Mouse (Mus musculus) cortical plate, adult 2 months (tissue): Measurements from ENCODE around the gene Olfr340. TPM values are rescaled to one million over a fixed set of nuclear protein-coding genes. Genes with fewer than 3 reads are reported as not detected.
"Not testable (repeated sequence)": the region's sequence is repeated elsewhere in the genome, so short reads cannot be mapped to it uniquely, and the experiment has no call there.

ENCODE experiments used
- H3K27ac ChIP-seq: fragments of 200-500 bp; 2 replicates; pipeline ENCODE4 v1.5.1; 2012; ENCODE audit warnings: low read length, control low read depth, inconsistent platforms; ENCODE audit not compliant: insufficient read depth
- H3K4me1 ChIP-seq: fragments of 200-500 bp; 2 replicates; pipeline ENCODE4 v1.6.1; 2011; ENCODE audit warnings: low read length; ENCODE audit not compliant: control insufficient read depth, insufficient read depth
- H3K4me3 ChIP-seq: fragments of 200-500 bp; 2 replicates; pipeline ENCODE4 v1.5.1; 2011; ENCODE audit warnings: mild to moderate bottlenecking, low read length, control low read depth; ENCODE audit not compliant: insufficient read depth
- CTCF ChIP-seq: fragments of 200-500 bp; IDR thresholded peaks from 2 replicates; pipeline ENCODE4 v1.5.1; 2011; ENCODE audit warnings: mild to moderate bottlenecking, control low read depth, low read length; ENCODE audit not compliant: insufficient read depth; ENCODE audit errors: extremely low read depth
- POLR2A ChIP-seq: fragments of 200-500 bp; IDR thresholded peaks from 2 replicates; pipeline ENCODE4 v1.6.1; 2011; ENCODE audit warnings: mild to moderate bottlenecking, low read length, control low read depth; ENCODE audit not compliant: insufficient read depth; ENCODE audit errors: extremely low read depth
- polyA plus RNA-seq: library from polyadenylated mRNA; depleted of rRNA; stranded (reverse); fragments of >200 nt; gene quantifications from 2 replicates; pipeline ENCODE4 v1.2.3, GENCODE M21; 2012; rRNA removed

Olfr340 gene
- not detected in 2 replicates for polyA plus RNA-seq

DNA sequence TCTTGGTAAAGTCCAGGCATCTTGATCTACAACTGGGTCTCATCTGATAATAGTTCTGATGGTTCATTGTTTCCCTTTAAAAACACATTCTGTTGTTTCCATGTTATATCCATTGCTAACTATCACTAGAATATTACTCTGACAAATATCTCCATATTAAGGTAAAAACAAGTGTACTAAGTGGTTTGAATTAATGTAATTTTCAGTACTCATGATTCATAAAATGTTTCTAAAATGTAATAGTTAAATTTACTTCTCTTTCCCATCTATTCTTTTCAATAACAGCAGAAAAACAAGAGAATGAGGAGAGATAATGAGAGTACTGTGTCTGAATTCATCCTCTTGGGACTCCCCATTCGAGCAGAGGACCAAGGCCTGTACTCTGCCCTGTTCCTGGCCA is at the start of gene Olfr340:
TSS of gene Olfr340 (plus strand) at position 301 of the 400 bp plus-strand sequence.
- no peak within 1 kb of the TSS for H3K27ac ChIP-seq
- H3K4me3 ChIP-seq = no peak within 1 kb of the TSS
- no peaks in the 10 kb centered on the region for H3K4me1 ChIP-seq
- TF ChIP-seq CTCF = no peak
- no peak for TF ChIP-seq POLR2A

GRCm38 (mm10) chr2:36415174-36415573 is 37.2 kb upstream of the Olfr340 start:
- not testable (repeated sequence) for H3K27ac ChIP-seq, H3K4me3 ChIP-seq, H3K4me1 ChIP-seq

DNA sequence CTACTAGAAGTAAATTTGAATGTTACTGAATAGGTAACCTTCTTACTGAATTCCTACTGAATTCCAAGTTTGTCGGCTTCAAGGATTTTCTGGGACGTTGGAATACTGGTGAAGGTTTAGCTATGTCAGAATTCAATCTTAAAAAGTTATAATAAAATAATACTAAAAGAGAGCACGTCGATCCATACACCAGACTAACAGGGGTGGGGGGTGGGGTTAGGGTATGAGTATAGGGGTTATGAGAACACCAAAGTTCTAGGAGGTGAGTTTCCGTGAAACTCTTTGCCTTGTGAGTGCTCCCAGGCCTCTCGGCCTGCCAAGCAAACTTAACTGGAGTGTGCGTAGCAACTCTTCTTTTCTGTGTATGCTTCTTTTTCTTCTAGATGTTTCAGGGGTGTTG is 36.8 kb upstream of the Olfr340 start:
- H3K4me1 ChIP-seq, H3K27ac ChIP-seq, H3K4me3 ChIP-seq: not testable (repeated sequence)

DNA sequence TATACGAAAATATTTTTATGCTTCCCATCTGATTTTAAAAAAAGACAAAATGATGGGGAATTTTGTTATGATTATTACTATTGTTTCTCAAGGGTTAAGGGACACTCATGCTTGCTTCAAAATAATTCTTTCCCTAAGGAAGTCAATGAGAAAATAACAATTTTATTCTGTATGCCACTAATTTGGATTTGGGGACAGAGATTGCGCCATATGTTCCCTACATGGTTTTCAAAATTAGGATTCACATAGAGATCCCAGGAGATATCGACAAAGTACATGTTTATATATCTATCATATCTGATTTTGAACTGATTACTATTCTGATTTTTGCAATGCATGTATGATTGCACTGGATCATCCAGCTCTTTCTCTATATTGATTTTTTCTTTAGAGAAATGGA is 33.7 kb upstream of the Olfr340 start, which contains the start of gene Olfr339:
TSS of gene Olfr339 (plus strand) at position 301 of the 400 bp plus-strand sequence.
- no peak within 1 kb of the TSS for H3K4me3 ChIP-seq
- no peaks in the 10 kb centered on the region for H3K4me1 ChIP-seq
- H3K27ac ChIP-seq = no peak within 1 kb of the TSS
- TF ChIP-seq POLR2A (no peak), CTCF (no peak)

DNA sequence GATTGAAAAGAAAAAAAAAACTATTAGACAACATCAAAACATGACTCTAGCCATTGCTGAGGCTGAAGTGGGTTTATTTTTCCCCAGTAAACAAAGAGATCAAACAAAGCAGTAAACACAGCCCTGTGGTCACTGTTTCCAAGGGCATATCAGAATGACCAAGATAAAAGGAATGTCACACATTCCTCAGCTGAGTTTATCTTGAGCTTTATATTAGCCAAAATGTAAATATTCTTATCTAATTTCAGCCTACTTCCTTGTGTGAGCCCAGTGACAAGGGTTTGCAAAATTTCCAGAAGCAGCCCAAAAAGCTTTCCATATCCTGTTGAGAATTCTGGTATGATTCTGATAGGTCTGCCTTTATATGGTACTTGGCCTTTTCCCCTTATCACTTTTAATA is 21.2 kb downstream of the Olfr340 start:
- Histone ChIP-seq H3K4me1 (no peaks in the 10 kb centered on the region), H3K4me3 (no peak overlapping the region), H3K27ac (no peak overlapping the region)
- TF ChIP-seq POLR2A (no peak), CTCF (no peak)

- TF ChIP-seq CTCF = no peak
- TF ChIP-seq POLR2A = no peak
- no peak within 1 kb of the TSS for H3K4me3 ChIP-seq
- H3K4me1 ChIP-seq = no peaks in the 10 kb centered on the region
- no peak within 1 kb of the TSS for H3K27ac ChIP-seq
These were observed 30.0 kb downstream of the Olfr340 start, which contains the start of gene Olfr341 for GRCm38 (mm10) chr2:36482368-36482767. TSS of gene Olfr341 (minus strand) at chr2:36482468.

Other genes starting within 250 kb of the Olfr340 start
- gene Ptgs1, start 222.2 kb upstream of the Olfr340 start, polyA plus RNA-seq = 15.4 and 16.6 TPM in 2 replicates
- gene Olfr338, start 79.1 kb upstream of the Olfr340 start, polyA plus RNA-seq = 0.02 TPM in 1 of 2 replicates, not detected in the other
- not detected in 2 replicates for gene Olfr339, start 33.6 kb upstream of the Olfr340 start, polyA plus RNA-seq
- not detected in 2 replicates for gene Olfr341, start 29.9 kb downstream of the Olfr340 start, polyA plus RNA-seq
- gene Olfr342, start 72.4 kb downstream of the Olfr340 start, polyA plus RNA-seq = not detected in 2 replicates
- gene Olfr344, start 114.1 kb downstream of the Olfr340 start, polyA plus RNA-seq = 0.02 TPM in 1 of 2 replicates, not detected in the other
- gene Olfr345, start 187.5 kb downstream of the Olfr340 start, polyA plus RNA-seq = not detected in 2 replicates
- gene Olfr346, start 233.2 kb downstream of the Olfr340 start, polyA plus RNA-seq = not detected in 2 replicates